Mouse (Mus musculus): ENCODE measurements at regions not wholly inside any gene's neighbourhood (a gene's known extent, or its start where the extent isn't known, plus 50 kb on each side); places are given as distances from the start of the nearest gene placed in this dataset.

- no peak for TF ChIP-seq MYOD1 (IDR thresholded peaks at IDR 0.05; ENCODE audit: control insufficient read depth in 1 of 3, insufficient read length in 2 of 3, low read depth in 2 of 3)
- TF ChIP-seq CEBPB (IDR thresholded peaks at IDR 0.05; ENCODE audit: insufficient read depth, poor library complexity, severe bottlenecking): no peak
- no peak for TF ChIP-seq MYOG (IDR thresholded peaks at IDR 0.05; ENCODE audit: control insufficient read depth in 1 of 3, insufficient read depth in 1 of 3, insufficient read length in 2 of 3, low read depth in 2 of 3)
- no peak for TF ChIP-seq POLR2AphosphoS2 (IDR thresholded peaks at IDR 0.05; ENCODE audit: insufficient read length, low read depth)
- TF ChIP-seq TCF3 (IDR thresholded peaks at IDR 0.05; ENCODE audit: insufficient read length, low read depth): no peak
- no peak for TF ChIP-seq POLR2A (IDR thresholded peaks at IDR 0.05; ENCODE audit: insufficient read length, low read depth)
- no peak for TF ChIP-seq REST (IDR thresholded peaks at IDR 0.05; ENCODE audit: insufficient read depth, insufficient read length)
- TF ChIP-seq SRF (IDR thresholded peaks at IDR 0.05; ENCODE audit: control insufficient read depth, insufficient read length, low read depth): no peak
- TF ChIP-seq E2F4 (IDR thresholded peaks at IDR 0.05; ENCODE audit: insufficient read depth): no peak
- no peak for TF ChIP-seq USF1 (IDR thresholded peaks at IDR 0.05; ENCODE audit: low read depth)
- TF ChIP-seq MAX (IDR thresholded peaks at IDR 0.05; ENCODE audit: low read depth): no peak
- TF ChIP-seq TCF12 (IDR thresholded peaks at IDR 0.05; ENCODE audit: insufficient read depth, poor library complexity, severe bottlenecking): no peak
- no peak overlapping the region for H3K4me3 ChIP-seq
- no peaks in the 10 kb centered on the region for H3K27me3 ChIP-seq (ENCODE audit: control insufficient read depth, insufficient read depth, insufficient read length)
- no peak overlapping the region for H3ac ChIP-seq (ENCODE audit: control insufficient read depth, insufficient read length)
- H3K79me2 ChIP-seq (ENCODE audit: control insufficient read depth, insufficient read depth): no peaks in the 10 kb centered on the region
- H3K4me2 ChIP-seq (ENCODE audit: low read depth): peak overlapping the region; percentile 53
- H3K36me3 ChIP-seq (ENCODE audit: control insufficient read depth, insufficient read depth): no peaks in the 10 kb centered on the region
Observed at GRCm38 (mm10) chr1:35880562-35881265, 187.5 kb upstream of the Hs6st1 start.

GRCm38 (mm10) chr1:35881521-35881920 lies 186.7 kb upstream of the Hs6st1 start:
- Histone ChIP-seq H3K4me3 (no peak overlapping the region), H3K4me2 (ENCODE audit: low read depth) (no peak overlapping the region), H3ac (ENCODE audit: control insufficient read depth, insufficient read length) (no peak overlapping the region), H3K27me3 (ENCODE audit: control insufficient read depth, insufficient read depth, insufficient read length) (no peaks in the 10 kb centered on the region), H3K79me2 (ENCODE audit: control insufficient read depth, insufficient read depth) (no peaks in the 10 kb centered on the region), H3K36me3 (ENCODE audit: control insufficient read depth, insufficient read depth) (no peaks in the 10 kb centered on the region)
- TF ChIP-seq MAX (IDR thresholded peaks at IDR 0.05; ENCODE audit: low read depth) (no peak), CEBPB (IDR thresholded peaks at IDR 0.05; ENCODE audit: insufficient read depth, poor library complexity, severe bottlenecking) (no peak), POLR2AphosphoS2 (IDR thresholded peaks at IDR 0.05; ENCODE audit: insufficient read length, low read depth) (no peak), MYOD1 (IDR thresholded peaks at IDR 0.05; ENCODE audit: control insufficient read depth in 1 of 3, insufficient read length in 2 of 3, low read depth in 2 of 3) (no peak), USF1 (IDR thresholded peaks at IDR 0.05; ENCODE audit: low read depth) (no peak), MYOG (IDR thresholded peaks at IDR 0.05; ENCODE audit: control insufficient read depth in 1 of 3, insufficient read depth in 1 of 3, insufficient read length in 2 of 3, low read depth in 2 of 3) (no peak), REST (IDR thresholded peaks at IDR 0.05; ENCODE audit: insufficient read depth, insufficient read length) (no peak), TCF12 (IDR thresholded peaks at IDR 0.05; ENCODE audit: insufficient read depth, poor library complexity, severe bottlenecking) (no peak), TCF3 (IDR thresholded peaks at IDR 0.05; ENCODE audit: insufficient read length, low read depth) (no peak), POLR2A (IDR thresholded peaks at IDR 0.05; ENCODE audit: insufficient read length, low read depth) (no peak)

GRCm38 (mm10) chr1:35882101-35882500 lies 186.1 kb upstream of the Hs6st1 start:
- TF ChIP-seq TCF12 (IDR thresholded peaks at IDR 0.05; ENCODE audit: insufficient read depth, poor library complexity, severe bottlenecking) (no peak), TCF3 (IDR thresholded peaks at IDR 0.05; ENCODE audit: insufficient read length, low read depth) (no peak), MYOD1 (IDR thresholded peaks at IDR 0.05; ENCODE audit: control insufficient read depth in 1 of 3, insufficient read length in 2 of 3, low read depth in 2 of 3) (no peak), CEBPB (IDR thresholded peaks at IDR 0.05; ENCODE audit: insufficient read depth, poor library complexity, severe bottlenecking) (no peak), POLR2A (IDR thresholded peaks at IDR 0.05; ENCODE audit: insufficient read length, low read depth) (no peak), MAX (IDR thresholded peaks at IDR 0.05; ENCODE audit: low read depth) (no peak), REST (IDR thresholded peaks at IDR 0.05; ENCODE audit: insufficient read depth, insufficient read length) (no peak)
- Histone ChIP-seq H3K4me2 (ENCODE audit: low read depth) (no peak overlapping the region), H3K36me3 (ENCODE audit: control insufficient read depth, insufficient read depth) (no peaks in the 10 kb centered on the region), H3ac (ENCODE audit: control insufficient read depth, insufficient read length) (no peak overlapping the region), H3K4me3 (no peak overlapping the region), H3K79me2 (ENCODE audit: control insufficient read depth, insufficient read depth) (no peaks in the 10 kb centered on the region), H3K27me3 (ENCODE audit: control insufficient read depth, insufficient read depth, insufficient read length) (no peaks in the 10 kb centered on the region)

GRCm38 (mm10) chr1:35889731-35890499 lies 178.3 kb upstream of the Hs6st1 start:
- no peak overlapping the region for H3K4me2 ChIP-seq (ENCODE audit: low read depth)
- no peaks in the 10 kb centered on the region for H3K79me2 ChIP-seq (ENCODE audit: control insufficient read depth, insufficient read depth)
- no peaks in the 10 kb centered on the region for H3K36me3 ChIP-seq (ENCODE audit: control insufficient read depth, insufficient read depth)
- H3ac ChIP-seq (ENCODE audit: control insufficient read depth, insufficient read length): no peak overlapping the region
- H3K27me3 ChIP-seq (ENCODE audit: control insufficient read depth, insufficient read depth, insufficient read length): no peaks in the 10 kb centered on the region
- H3K4me3 ChIP-seq: no peak overlapping the region
- no peak for TF ChIP-seq USF1 (IDR thresholded peaks at IDR 0.05; ENCODE audit: low read depth)
- no peak for TF ChIP-seq TCF12 (IDR thresholded peaks at IDR 0.05; ENCODE audit: insufficient read depth, poor library complexity, severe bottlenecking)
- no peak for TF ChIP-seq MYOD1 (IDR thresholded peaks at IDR 0.05; ENCODE audit: control insufficient read depth in 1 of 3, insufficient read length in 2 of 3, low read depth in 2 of 3)
- TF ChIP-seq REST (IDR thresholded peaks at IDR 0.05; ENCODE audit: insufficient read depth, insufficient read length): no peak
